Mouse (Mus musculus): ENCODE data around the gene Mycbp2. TPM values are rescaled to one million over a fixed set of nuclear protein-coding genes. Genes with fewer than 3 reads are reported as not detected.

Mycbp2 gene
- polyA plus RNA-seq, 1 experiment from 2014 or later, result 60.0 TPM

- WGBS, result 93% methylated on average over 5 of the region's 5 CpGs
These were observed 196.5 kb downstream of the Mycbp2 start for GRCm38 (mm10) chr14:103150139-103150538.

GRCm38 (mm10) chr14:103131991-103132390, 214.6 kb downstream of the Mycbp2 start:
- WGBS, result 75% methylated on average over 2 of the region's 2 CpGs
- no peak for ATAC-seq
- Histone ChIP-seq H3K27me3 (replicated peaks; ENCODE audit: control insufficient read depth, insufficient read depth, low read length) (no peaks in the 10 kb centered on the region), H3K36me3 (ENCODE audit: control insufficient read depth, insufficient read depth, low read length) (peaks cover 31% of the 10 kb centered on the region), H3K9ac (ENCODE audit: low read depth, low read length) (no peak overlapping the region), H3K4me1 (ENCODE audit: control insufficient read depth, insufficient read depth, low read depth, low read length) (no peaks in the 10 kb centered on the region), H3K4me2 (ENCODE audit: low read length) (no peak overlapping the region), H3K4me3 (ENCODE audit: low read length) (no peak overlapping the region), H3K9me3 (ENCODE audit: control insufficient read depth, low read length) (no peaks in the 10 kb centered on the region), H3K27ac (ENCODE audit: low read depth, low read length) (no peak overlapping the region)

More at GRCm38 (mm10) chr14:103150139-103150538, 196.5 kb downstream of the Mycbp2 start:
- Histone ChIP-seq H3K9ac (ENCODE audit: low read depth, low read length) (no peak overlapping the region), H3K36me3 (ENCODE audit: control insufficient read depth, insufficient read depth, low read length) (peaks cover 26% of the 10 kb centered on the region), H3K27ac (ENCODE audit: low read depth, low read length) (no peak overlapping the region), H3K4me2 (ENCODE audit: low read length) (no peak overlapping the region), H3K4me3 (ENCODE audit: low read length) (no peak overlapping the region), H3K4me1 (ENCODE audit: control insufficient read depth, insufficient read depth, low read depth, low read length) (no peaks in the 10 kb centered on the region), H3K9me3 (ENCODE audit: control insufficient read depth, low read length) (no peaks in the 10 kb centered on the region), H3K27me3 (replicated peaks; ENCODE audit: control insufficient read depth, insufficient read depth, low read length) (no peaks in the 10 kb centered on the region)
- ATAC-seq, result no peak

DNA sequence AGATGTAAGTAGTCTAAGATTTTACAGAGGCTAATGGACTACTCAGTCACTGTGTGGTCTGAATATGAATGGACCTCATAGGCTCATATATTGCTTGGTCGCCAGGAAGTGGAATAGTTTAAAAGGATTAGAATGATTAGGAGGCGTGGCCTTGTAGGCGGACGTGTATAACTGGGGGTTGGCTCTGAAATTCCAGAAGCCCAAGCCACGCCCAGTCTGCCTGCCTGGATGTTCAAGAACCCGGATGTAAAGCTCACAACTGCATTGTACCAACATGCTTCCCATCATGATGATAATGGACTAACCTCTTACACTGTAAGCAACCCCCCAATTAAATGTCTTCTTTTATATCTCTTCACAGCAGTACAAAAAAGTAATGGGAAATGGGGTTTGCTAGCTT, 220.9 kb downstream of the Mycbp2 start:
- Histone ChIP-seq H3K36me3 (ENCODE audit: control insufficient read depth, insufficient read depth, low read length) (peaks cover 41% of the 10 kb centered on the region), H3K9ac (ENCODE audit: low read depth, low read length) (no peak overlapping the region), H3K4me3 (ENCODE audit: low read length) (no peak overlapping the region), H3K4me2 (ENCODE audit: low read length) (no peak overlapping the region), H3K27ac (ENCODE audit: low read depth, low read length) (no peak overlapping the region), H3K27me3 (replicated peaks; ENCODE audit: control insufficient read depth, insufficient read depth, low read length) (no peaks in the 10 kb centered on the region), H3K9me3 (ENCODE audit: control insufficient read depth, low read length) (no peaks in the 10 kb centered on the region), H3K4me1 (ENCODE audit: control insufficient read depth, insufficient read depth, low read depth, low read length) (no peaks in the 10 kb centered on the region)
- no peak for ATAC-seq
- WGBS, result 85% methylated on average over 6 of the region's 6 CpGs

GRCm38 (mm10) chr14:103114994-103115670, 231.5 kb downstream of the Mycbp2 start:
- no peak for ATAC-seq

GRCm38 (mm10) chr14:103112606-103113363, 233.8 kb downstream of the Mycbp2 start:
- WGBS, result 89% methylated on average over 3 of the region's 3 CpGs
- no peaks in the 10 kb centered on the region for H3K4me1 ChIP-seq (ENCODE audit: control insufficient read depth, insufficient read depth, low read depth, low read length)
- no peak overlapping the region for H3K4me3 ChIP-seq (ENCODE audit: low read length)
- no peak overlapping the region for H3K9ac ChIP-seq (ENCODE audit: low read depth, low read length)
- H3K27me3 ChIP-seq (replicated peaks; ENCODE audit: control insufficient read depth, insufficient read depth, low read length), result no peaks in the 10 kb centered on the region
- H3K27ac ChIP-seq (ENCODE audit: low read depth, low read length), result no peak overlapping the region
- no peaks in the 10 kb centered on the region for H3K9me3 ChIP-seq (ENCODE audit: control insufficient read depth, low read length)
- no peak overlapping the region for H3K4me2 ChIP-seq (ENCODE audit: low read length)
- no peak for ATAC-seq
- peaks cover 35% of the 10 kb centered on the region for H3K36me3 ChIP-seq (ENCODE audit: control insufficient read depth, insufficient read depth, low read length)

More at GRCm38 (mm10) chr14:103114994-103115670, 231.5 kb downstream of the Mycbp2 start:
- Histone ChIP-seq H3K4me3 (ENCODE audit: low read length) (no peak overlapping the region), H3K27me3 (replicated peaks; ENCODE audit: control insufficient read depth, insufficient read depth, low read length) (no peaks in the 10 kb centered on the region), H3K27ac (ENCODE audit: low read depth, low read length) (no peak overlapping the region), H3K9ac (ENCODE audit: low read depth, low read length) (no peak overlapping the region), H3K4me2 (ENCODE audit: low read length) (no peak overlapping the region), H3K4me1 (ENCODE audit: control insufficient read depth, insufficient read depth, low read depth, low read length) (no peaks in the 10 kb centered on the region), H3K9me3 (ENCODE audit: control insufficient read depth, low read length) (no peaks in the 10 kb centered on the region), H3K36me3 (ENCODE audit: control insufficient read depth, insufficient read depth, low read length) (peaks cover 49% of the 10 kb centered on the region)
- 98% methylated on average over 3 of the region's 3 CpGs for WGBS

GRCm38 (mm10) chr14:103109971-103110370, 236.6 kb downstream of the Mycbp2 start:
- Histone ChIP-seq H3K9me3 (ENCODE audit: control insufficient read depth, low read length) (no peaks in the 10 kb centered on the region), H3K9ac (ENCODE audit: low read depth, low read length) (no peak overlapping the region), H3K27ac (ENCODE audit: low read depth, low read length) (no peak overlapping the region), H3K27me3 (replicated peaks; ENCODE audit: control insufficient read depth, insufficient read depth, low read length) (no peaks in the 10 kb centered on the region), H3K4me1 (ENCODE audit: control insufficient read depth, insufficient read depth, low read depth, low read length) (no peaks in the 10 kb centered on the region), H3K4me2 (ENCODE audit: low read length) (no peak overlapping the region), H3K4me3 (ENCODE audit: low read length) (no peak overlapping the region), H3K36me3 (ENCODE audit: control insufficient read depth, insufficient read depth, low read length) (peaks cover 16% of the 10 kb centered on the region)
- ATAC-seq, result no peak
- 81% methylated on average over 4 of the region's 4 CpGs for WGBS

DNA sequence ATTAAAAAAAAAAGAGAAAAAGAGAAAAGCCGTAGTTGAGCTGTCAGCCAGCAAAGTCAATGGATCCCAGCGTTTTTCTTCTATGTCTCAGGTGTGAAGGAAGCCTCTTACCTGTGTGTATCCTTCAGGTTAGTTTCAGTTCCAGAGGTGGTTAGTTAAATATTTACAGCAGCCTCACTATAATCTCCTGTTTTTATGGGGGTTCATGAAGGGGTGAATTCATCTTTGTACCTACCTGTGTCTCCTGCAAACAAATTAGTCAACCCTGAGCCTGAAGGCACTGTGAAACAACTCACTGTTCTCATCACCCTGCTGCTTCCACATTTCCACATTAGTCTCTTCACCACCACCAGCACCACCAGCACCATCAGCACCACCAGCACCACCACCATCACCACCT, 240.3 kb downstream of the Mycbp2 start:
- H3K27ac ChIP-seq (ENCODE audit: low read depth, low read length), result no peak overlapping the region
- H3K4me2 ChIP-seq (ENCODE audit: low read length), result no peak overlapping the region
- H3K4me3 ChIP-seq (ENCODE audit: low read length), result no peak overlapping the region
- ATAC-seq, result no peak
- no peaks in the 10 kb centered on the region for H3K4me1 ChIP-seq (ENCODE audit: control insufficient read depth, insufficient read depth, low read depth, low read length)
- H3K36me3 ChIP-seq (ENCODE audit: control insufficient read depth, insufficient read depth, low read length), result no peaks in the 10 kb centered on the region
- no peak overlapping the region for H3K9ac ChIP-seq (ENCODE audit: low read depth, low read length)
- no peaks in the 10 kb centered on the region for H3K9me3 ChIP-seq (ENCODE audit: control insufficient read depth, low read length)
- H3K27me3 ChIP-seq (replicated peaks; ENCODE audit: control insufficient read depth, insufficient read depth, low read length), result no peaks in the 10 kb centered on the region
- WGBS, result 95% methylated on average over 2 of the region's 2 CpGs

- WGBS, result 72% methylated on average over 10 of the region's 10 CpGs
These were observed 243.8 kb downstream of the Mycbp2 start for GRCm38 (mm10) chr14:103102731-103103335.

GRCm38 (mm10) chr14:103102246-103102645, 244.4 kb downstream of the Mycbp2 start:
- H3K27ac ChIP-seq (ENCODE audit: low read depth, low read length), result no peak overlapping the region
- H3K4me3 ChIP-seq (ENCODE audit: low read length), result no peak overlapping the region
- no peak for ATAC-seq
- no peak overlapping the region for H3K4me2 ChIP-seq (ENCODE audit: low read length)
- no peak overlapping the region for H3K9ac ChIP-seq (ENCODE audit: low read depth, low read length)
- H3K36me3 ChIP-seq (ENCODE audit: control insufficient read depth, insufficient read depth, low read length), result no peaks in the 10 kb centered on the region
- no peaks in the 10 kb centered on the region for H3K9me3 ChIP-seq (ENCODE audit: control insufficient read depth, low read length)
- 62% methylated on average over 6 of the region's 6 CpGs for WGBS
- no peaks in the 10 kb centered on the region for H3K27me3 ChIP-seq (replicated peaks; ENCODE audit: control insufficient read depth, insufficient read depth, low read length)
- peaks cover 6% of the 10 kb centered on the region for H3K4me1 ChIP-seq (ENCODE audit: control insufficient read depth, insufficient read depth, low read depth, low read length)

More at GRCm38 (mm10) chr14:103102731-103103335, 243.8 kb downstream of the Mycbp2 start:
- H3K9me3 ChIP-seq (ENCODE audit: control insufficient read depth, low read length), result no peaks in the 10 kb centered on the region
- no peaks in the 10 kb centered on the region for H3K27me3 ChIP-seq (replicated peaks; ENCODE audit: control insufficient read depth, insufficient read depth, low read length)
- ATAC-seq, result no peak
- H3K4me2 ChIP-seq (ENCODE audit: low read length), result no peak overlapping the region
- no peak overlapping the region for H3K27ac ChIP-seq (ENCODE audit: low read depth, low read length)
- peaks cover 2% of the 10 kb centered on the region; the same call in 1 of the 2 replicates for H3K4me1 ChIP-seq (ENCODE audit: control insufficient read depth, insufficient read depth, low read depth, low read length)
- no peak overlapping the region for H3K4me3 ChIP-seq (ENCODE audit: low read length)
- no peak overlapping the region for H3K9ac ChIP-seq (ENCODE audit: low read depth, low read length)
- H3K36me3 ChIP-seq (ENCODE audit: control insufficient read depth, insufficient read depth, low read length), result no peaks in the 10 kb centered on the region
